Mouse (Mus musculus) regulatory T cell (primary cell): ENCODE data around the gene Tm2d1.
"Not testable (repeated sequence)": the region's sequence is repeated elsewhere in the genome, so short reads cannot be mapped to it uniquely, and the experiment has no call there.

Experiments
- in situ Hi-C: fragments of 300-600 bp; cut with MboI, MseI; formaldehyde crosslinking; loops from one replicate; pipeline ENCODE4 v1.15.1; 2025; ENCODE audit warnings: high pct_unique_total_duplicates

Tm2d1 gene

GRCm38 (mm10) chr4:98382716-98383424 lies at the start of gene Tm2d1:
Tm2d1 (minus strand) TSS chr4:98383306.
- in situ Hi-C loops: no loop called here

DNA sequence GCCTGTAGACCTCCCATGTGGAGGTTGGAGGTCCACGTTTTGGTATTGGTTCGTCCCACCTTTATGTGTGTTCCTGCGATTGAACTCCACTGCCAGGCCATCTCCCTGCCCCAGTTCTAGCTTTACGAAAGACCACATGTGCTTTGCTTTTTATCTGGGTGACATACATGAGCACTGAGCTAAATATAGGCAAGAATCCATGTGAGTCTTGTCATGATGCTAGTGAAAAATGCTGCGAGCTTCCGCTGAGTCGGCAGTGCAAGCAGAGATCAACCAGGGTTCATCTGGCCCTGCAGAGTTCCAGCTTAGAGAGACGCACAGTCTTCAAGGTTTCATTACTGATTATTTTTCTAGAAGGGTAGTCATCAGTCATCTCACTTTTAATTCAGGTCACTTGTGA lies 45.3 kb upstream of the Tm2d1 start:
- in situ Hi-C loops: no loop called here

DNA sequence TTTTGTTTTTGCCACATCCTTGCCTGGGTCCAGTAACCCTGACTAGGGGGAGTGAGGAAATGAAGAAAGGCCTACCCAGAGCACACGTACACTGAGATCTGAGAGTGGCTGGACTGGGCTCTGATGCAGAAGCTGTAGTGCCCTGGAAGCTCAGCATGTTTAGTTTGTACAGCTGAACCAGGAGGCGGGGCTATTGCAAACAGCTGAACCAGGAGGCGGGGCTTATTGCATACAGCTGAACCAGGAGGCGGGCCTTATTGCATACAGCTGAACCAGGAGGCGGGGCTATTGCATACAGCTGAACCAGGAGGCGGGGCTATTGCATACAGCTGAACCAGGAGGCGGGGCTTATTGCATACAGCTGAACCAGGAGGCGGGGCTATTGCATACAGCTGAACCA lies 32.0 kb upstream of the Tm2d1 start:
- in situ Hi-C loops: not testable (repeated sequence)

- in situ Hi-C loops: no loop called here
These were observed 25.3 kb upstream of the Tm2d1 start for GRCm38 (mm10) chr4:98408455-98408854.

DNA sequence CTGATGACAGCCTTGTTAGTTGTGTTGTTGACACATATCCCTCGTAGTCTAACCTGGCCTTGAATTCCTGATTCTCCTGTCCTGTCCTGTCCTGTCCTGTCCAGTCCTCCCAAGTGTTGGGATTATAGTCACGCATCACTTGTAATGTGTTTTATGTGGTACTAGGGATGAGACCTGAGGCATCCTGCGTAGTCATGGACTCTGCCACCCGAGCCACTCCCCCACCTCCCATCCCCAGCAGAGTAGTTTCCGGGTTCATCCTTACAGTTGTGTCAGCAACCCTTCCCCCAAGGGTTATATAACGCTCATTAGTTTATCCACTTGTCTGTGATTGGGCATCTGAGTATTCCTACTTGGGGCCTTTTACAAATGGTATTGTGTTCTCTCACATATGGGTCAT lies 21.3 kb upstream of the Tm2d1 start:
- in situ Hi-C loops: no loop called here

GRCm38 (mm10) chr4:98403492-98403891 lies 20.4 kb upstream of the Tm2d1 start:
- in situ Hi-C loops: no loop called here

DNA sequence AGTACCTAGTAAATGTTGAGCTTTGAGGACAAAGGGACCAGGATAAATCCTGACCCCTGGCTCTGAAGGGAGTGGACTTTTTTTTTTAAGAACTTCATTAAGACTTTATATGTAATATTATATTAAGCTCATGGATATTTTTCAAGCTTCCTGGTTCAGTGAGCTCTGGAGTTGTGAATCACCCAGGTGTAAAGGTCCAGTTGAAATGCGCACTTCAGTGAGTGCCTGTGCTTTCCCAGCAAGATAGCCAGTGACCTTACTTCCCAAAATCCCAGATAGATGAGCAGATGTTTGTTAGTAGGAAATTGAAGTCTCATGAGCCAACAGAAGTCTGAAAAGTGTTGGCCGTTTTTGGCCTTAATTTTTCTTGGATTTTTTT lies 18.5 kb upstream of the Tm2d1 start:
- in situ Hi-C loops: no loop called here

DNA sequence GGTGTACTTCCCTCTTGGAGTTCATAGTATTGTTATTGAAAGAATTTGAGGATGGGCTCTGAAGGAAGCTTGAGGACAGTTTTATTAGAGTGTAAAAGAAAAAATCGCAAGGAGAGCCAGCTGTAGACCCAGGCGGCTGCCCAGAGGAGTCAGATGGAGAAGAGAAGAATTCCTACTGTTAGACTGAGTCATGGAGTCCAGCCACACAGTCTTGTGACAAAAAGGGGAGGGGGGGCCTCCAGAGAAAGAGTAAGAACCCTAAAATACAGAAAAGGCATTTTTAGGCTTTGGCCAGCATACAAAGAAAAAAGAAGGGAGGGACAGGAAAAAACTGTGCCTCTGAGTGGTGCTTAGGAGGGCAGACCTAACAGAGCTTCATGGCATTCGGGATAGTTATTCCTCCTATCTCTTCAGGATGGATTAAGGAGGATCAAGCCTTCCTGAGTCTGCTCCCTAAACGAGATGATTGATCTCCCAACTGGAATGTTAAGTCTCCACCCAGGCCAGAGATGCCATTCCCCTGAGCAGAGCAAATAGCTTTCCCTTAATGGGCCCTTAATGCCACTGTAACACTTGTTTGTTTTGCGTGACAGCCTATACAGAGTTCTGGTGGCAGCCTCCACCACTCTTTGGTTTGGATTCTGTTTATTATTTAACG lies 17.9 kb upstream of the Tm2d1 start:
- in situ Hi-C loops: no loop called here

- in situ Hi-C loops: no loop called here
These were observed 12.8 kb upstream of the Tm2d1 start, which contains the start of gene Patj for GRCm38 (mm10) chr4:98395690-98396437. Patj (plus strand) TSS chr4:98395785.

GRCm38 (mm10) chr4:98395346-98395689 lies 12.2 kb upstream of the Tm2d1 start:
- in situ Hi-C loops: no loop called here

DNA sequence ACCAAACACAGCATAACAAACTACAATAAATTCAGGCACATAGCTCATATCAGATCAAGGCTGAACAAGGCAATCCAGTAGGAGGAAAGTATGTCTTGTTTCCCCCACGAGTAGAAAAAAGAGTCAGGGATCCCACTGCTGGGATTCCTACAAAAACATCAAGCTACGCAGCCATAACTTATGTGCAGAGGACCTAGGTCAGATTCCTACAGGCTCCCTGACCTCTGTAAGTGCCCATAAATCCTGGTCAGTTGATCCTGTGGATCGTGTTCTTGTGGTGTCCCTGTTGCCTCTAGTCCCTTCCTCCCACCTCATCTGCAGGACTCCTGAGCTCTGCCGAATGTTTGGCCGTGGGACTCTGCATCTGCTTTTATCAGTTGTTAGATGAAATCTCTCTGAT lies 1.9 kb upstream of the Tm2d1 start:
- in situ Hi-C loops: no loop called here

DNA sequence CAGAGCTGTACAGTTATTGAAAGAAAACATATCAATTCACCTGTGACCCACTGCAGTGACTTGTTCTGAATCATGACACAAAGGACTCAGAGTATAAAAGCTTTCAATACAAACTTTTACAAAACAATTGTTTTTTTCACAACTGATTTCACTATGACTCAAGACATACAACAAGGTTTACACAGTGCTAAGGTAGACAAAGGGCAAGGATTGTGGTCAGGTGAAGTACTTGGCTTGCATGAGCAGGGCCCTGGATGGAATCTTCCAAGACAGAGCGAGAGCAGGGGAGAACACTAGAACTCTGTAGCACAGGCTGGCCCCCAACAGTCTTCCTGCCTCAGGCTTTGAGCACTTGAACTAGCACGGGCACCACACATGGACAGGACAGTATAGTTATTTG lies 6.2 kb downstream of the Tm2d1 start:
- in situ Hi-C loops: no loop called here

DNA sequence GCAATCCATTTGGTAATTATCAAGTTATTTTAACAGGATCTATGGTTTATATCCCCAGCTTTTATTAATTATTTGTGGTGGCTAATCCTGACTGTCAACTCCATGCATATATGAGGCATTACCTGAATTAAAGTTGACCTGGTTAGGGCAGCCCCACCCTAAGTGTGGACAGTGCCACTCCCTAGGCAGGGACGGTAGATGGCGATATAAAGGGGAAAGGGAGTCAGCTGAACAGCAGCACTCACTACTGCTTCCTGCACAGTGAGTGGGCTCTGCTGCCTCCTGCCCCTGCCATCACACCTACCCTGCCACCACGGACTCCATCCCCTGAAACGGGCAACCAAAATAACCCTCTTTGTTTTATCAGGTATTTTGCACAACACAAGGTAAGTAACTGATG lies 7.7 kb downstream of the Tm2d1 start:
- in situ Hi-C loops: no loop called here

- in situ Hi-C loops: loop anchor here (25.0 kb wide), 1 partner anchor 554 kb away; the partner anchor contains the start of gene Usp1
These were observed 24.9 kb downstream of the Tm2d1 start for GRCm38 (mm10) chr4:98358034-98358809.

DNA sequence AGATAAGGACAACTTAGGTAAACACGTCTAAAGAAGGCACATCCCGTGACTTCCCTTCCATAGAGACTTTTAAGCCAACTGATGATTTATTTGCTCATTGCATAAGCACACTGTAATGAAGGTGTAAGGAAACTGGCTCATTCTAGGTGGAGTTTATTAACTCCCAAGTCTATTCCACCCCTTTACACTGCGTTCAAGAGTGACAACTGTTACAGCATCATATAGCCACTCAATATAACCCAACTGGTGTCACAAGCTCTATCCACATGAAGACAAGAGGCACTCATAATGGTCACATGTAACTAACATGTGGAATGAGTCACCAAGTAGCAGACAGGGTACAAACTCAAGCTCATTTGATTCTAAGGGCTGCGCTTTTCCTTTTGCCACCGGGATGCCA lies 34.5 kb downstream of the Tm2d1 start:
- in situ Hi-C loops: loop anchor here (25.0 kb wide), 1 partner anchor 364 kb away; no protein-coding TSS in a partner anchor

DNA sequence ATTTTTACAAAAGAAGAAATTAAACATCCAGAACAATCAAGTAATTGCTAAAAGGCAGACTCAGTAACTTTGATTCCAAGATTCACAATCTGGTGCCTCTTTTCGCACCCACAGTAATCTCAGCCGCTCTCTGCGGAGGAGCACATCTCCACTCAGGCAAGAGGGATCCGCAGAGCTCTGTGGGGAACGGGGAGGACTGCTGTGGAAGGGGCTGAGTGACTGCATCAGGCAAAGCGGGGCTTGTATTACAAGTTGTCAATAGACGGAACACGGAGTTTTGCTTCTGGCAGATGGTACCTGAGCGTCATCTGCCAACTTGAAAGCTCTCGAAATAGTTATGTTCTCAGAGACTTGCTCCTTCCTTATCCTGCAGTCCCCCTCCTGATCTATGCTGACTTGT lies 37.3 kb downstream of the Tm2d1 start:
- in situ Hi-C loops: loop anchor here (25.0 kb wide), 1 partner anchor 367 kb away; no protein-coding TSS in a partner anchor

GRCm38 (mm10) chr4:98339992-98340564 lies 43.0 kb downstream of the Tm2d1 start:
- in situ Hi-C loops: loop anchor here (25.0 kb wide), 1 partner anchor 372 kb away; no protein-coding TSS in a partner anchor

DNA sequence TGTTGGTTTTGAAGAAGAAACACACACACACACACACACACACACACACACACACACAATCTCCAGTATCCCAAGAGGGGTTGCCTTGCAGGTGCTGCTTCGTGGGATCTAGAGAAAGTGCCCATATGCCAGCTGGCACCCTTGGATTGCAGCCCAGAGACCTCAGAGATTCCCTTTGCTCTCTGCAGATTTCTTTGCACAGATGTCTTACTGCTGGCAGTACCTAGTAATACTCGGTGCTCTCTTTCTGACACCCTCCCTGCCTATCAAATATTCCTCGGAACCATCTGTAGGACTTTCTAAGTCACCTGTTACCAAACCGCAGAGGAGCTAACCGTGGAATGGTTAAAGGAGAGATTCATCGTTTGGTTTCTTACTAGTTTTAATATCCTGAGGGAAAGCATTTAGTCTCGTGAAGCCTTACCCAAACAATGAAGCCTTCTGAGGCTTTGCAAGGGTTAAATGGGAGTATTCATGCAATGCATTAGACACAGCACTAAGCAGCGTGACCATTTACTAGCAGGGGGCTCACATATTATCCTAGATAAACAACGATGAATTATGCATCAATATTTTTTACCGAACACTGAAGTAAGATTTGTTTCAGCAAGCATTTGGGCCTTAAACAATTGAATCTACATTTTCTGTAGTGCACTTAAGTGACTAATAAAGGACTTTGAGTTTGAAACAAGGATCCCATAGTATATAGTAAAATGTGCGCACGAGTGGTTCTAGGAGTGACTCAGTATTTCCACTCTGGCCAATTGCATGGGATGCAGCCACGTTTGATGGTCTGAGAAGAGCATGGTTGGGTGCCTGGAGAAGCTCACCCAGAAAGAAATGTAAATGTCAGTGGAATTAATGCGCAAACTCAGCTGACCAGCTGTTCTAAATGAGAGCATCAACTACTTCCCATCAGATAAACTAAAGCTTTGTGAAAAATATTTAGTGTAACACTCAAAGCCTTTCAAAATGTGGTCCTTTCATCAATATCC lies 44.2 kb downstream of the Tm2d1 start:
- in situ Hi-C loops: loop anchor here (25.0 kb wide), 1 partner anchor 373 kb away; no protein-coding TSS in a partner anchor

DNA sequence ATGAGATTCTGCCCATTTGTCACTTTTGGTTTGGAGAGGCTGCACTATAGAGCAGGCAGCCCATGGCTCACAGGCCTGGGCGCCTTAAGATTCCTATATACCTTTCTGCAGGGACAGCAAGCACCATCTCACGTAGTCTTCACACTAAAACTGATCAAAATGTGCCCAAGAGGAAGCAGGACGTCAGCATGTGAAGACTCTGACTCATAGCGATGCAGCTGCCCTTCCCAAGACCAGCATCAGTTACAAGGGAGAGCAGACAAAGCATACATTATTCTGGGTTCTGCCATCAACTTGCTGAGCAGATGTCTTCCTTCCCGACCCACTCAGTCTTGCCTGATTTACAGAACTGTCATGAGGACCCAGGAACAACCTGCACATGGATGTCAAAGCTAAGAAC lies 45.9 kb downstream of the Tm2d1 start:
- in situ Hi-C loops: loop anchor here (25.0 kb wide), 1 partner anchor 375 kb away; no protein-coding TSS in a partner anchor

- in situ Hi-C loops: loop anchor here (25.0 kb wide), 1 partner anchor 377 kb away; no protein-coding TSS in a partner anchor
These were observed 47.4 kb downstream of the Tm2d1 start for GRCm38 (mm10) chr4:98335726-98336125.
